Mouse (Mus musculus) heart, embryonic 11.5 days (tissue): Measurements from ENCODE around the gene Fbxw24. TPM values are rescaled to one million over a fixed set of nuclear protein-coding genes. Genes with fewer than 3 reads are reported as not detected.

Experiments used
- ATAC-seq: fragments of 200-750 bp; cut with Nextera tagmentation; replicated peaks from 2 replicates; pipeline ENCODE4 v1.8.0; 2017; ENCODE audit warnings: moderate library complexity; ENCODE audit not compliant: insufficient number of reproducible peaks, low FRiP score, low TSS enrichment
- H3K27ac ChIP-seq: fragments of 300-500 bp; sonication (generic); 2 replicates; pipeline ENCODE4 v1.5.1; 2014; ENCODE audit warnings: mild to moderate bottlenecking, low read depth, low read length
- H3K27me3 ChIP-seq: fragments of 300-500 bp; sonication (generic); 2 replicates; pipeline ENCODE4 v1.6.1; 2014; ENCODE audit warnings: mild to moderate bottlenecking, low read length, mixed read lengths; ENCODE audit not compliant: control insufficient read depth, insufficient read depth
- H3K36me3 ChIP-seq: fragments of 300-500 bp; sonication (generic); 2 replicates; pipeline ENCODE4 v1.6.1; 2014; ENCODE audit warnings: mild to moderate bottlenecking, low read length, moderate library complexity, mixed read lengths; ENCODE audit not compliant: control insufficient read depth, insufficient read depth
- H3K4me1 ChIP-seq: fragments of 300-500 bp; sonication (generic); 2 replicates; pipeline ENCODE4 v1.6.1; 2014; ENCODE audit warnings: low read length; ENCODE audit not compliant: control insufficient read depth, insufficient read depth
- H3K4me2 ChIP-seq: fragments of 300-500 bp; sonication (generic); 2 replicates; pipeline ENCODE4 v1.6.1; 2014; ENCODE audit warnings: mild to moderate bottlenecking, moderate library complexity
- H3K4me3 ChIP-seq: fragments of 300-500 bp; sonication (generic); 2 replicates; pipeline ENCODE4 v1.5.1; 2014; ENCODE audit warnings: low read depth, low read length
- H3K9ac ChIP-seq: fragments of 300-500 bp; sonication (generic); 2 replicates; pipeline ENCODE4 v1.6.1; 2014; ENCODE audit warnings: mild to moderate bottlenecking, low read depth, low read length, moderate library complexity
- H3K9me3 ChIP-seq: fragments of 300-500 bp; sonication (generic); replicated peaks from 2 replicates; pipeline ENCODE4 v1.6.1; 2016; ENCODE audit warnings: low read length; ENCODE audit not compliant: control insufficient read depth
- WGBS: fragments of 180-500 bp; shearing (Covaris S2); extraction: QIAGEN DNeasy Blood & Tissue Kit; methylation state at CpG from one replicate; pipeline ENCODE4 v1.1.7; 2014; ENCODE audit not compliant: insufficient replicate concordance; 5-methylcytosine and 5-hydroxymethylcytosine counted together
- polyA plus RNA-seq: library from polyadenylated mRNA; unstranded; fragments of >200 nt; fragmentation: Nextera tagmentation; extraction: Ambion mirVana; gene quantifications from 2 replicates; pipeline ENCODE4 v1.2.1, GENCODE M21; 2014

Gene Fbxw24
- polyA plus RNA-seq, 1 experiment from 2014 or later: not detected

- H3K36me3 ChIP-seq: no peaks in the 10 kb centered on the region
- no peak overlapping the region for H3K9ac ChIP-seq
- ATAC-seq: no peak
- H3K4me1 ChIP-seq: no peaks in the 10 kb centered on the region
- H3K9me3 ChIP-seq: no peaks in the 10 kb centered on the region
- no peak overlapping the region for H3K4me3 ChIP-seq
- H3K27me3 ChIP-seq: no peaks in the 10 kb centered on the region
- H3K4me2 ChIP-seq: no peak overlapping the region
- no peak overlapping the region for H3K27ac ChIP-seq
- WGBS: 54% methylated on average over 3 of the region's 3 CpGs
These were observed 73.4 kb downstream of the Fbxw24 start for GRCm38 (mm10) chr9:109552483-109552882.

Other genes starting within 250 kb of the Fbxw24 start
- gene Fbxw22, start 221.8 kb downstream of the Fbxw24 start, polyA plus RNA-seq: not detected in 2 replicates
- not detected in 2 replicates for gene Fbxw16, start 176.9 kb downstream of the Fbxw24 start, polyA plus RNA-seq
- gene Fbxw19, start 130.2 kb downstream of the Fbxw24 start, polyA plus RNA-seq: not detected in 2 replicates
- not detected in 2 replicates for gene Fbxw15, start 57.8 kb downstream of the Fbxw24 start, polyA plus RNA-seq
- gene Fbxw25, start 38.6 kb upstream of the Fbxw24 start, polyA plus RNA-seq: not detected in 2 replicates
- gene Fbxw18, start 76.6 kb upstream of the Fbxw24 start, polyA plus RNA-seq: not detected in 2 replicates
- not detected in 2 replicates for gene Fbxw26, start 120.0 kb upstream of the Fbxw24 start, polyA plus RNA-seq
- gene Fbxw27, start 164.6 kb upstream of the Fbxw24 start, polyA plus RNA-seq: not detected in 2 replicates
- gene Spink8, start 186.2 kb upstream of the Fbxw24 start, polyA plus RNA-seq: 0.27 TPM in 1 of 2 replicates, not detected in the other
- 77.3 and 84.9 TPM in 2 replicates for gene Nme6, start 206.7 kb upstream of the Fbxw24 start, polyA plus RNA-seq
- gene Camp, start 223.6 kb upstream of the Fbxw24 start, polyA plus RNA-seq: 1.1 TPM in 1 of 2 replicates, not detected in the other
- gene Cdc25a, start 249.5 kb upstream of the Fbxw24 start, polyA plus RNA-seq: 22.0 and 23.7 TPM in 2 replicates